Mouse (Mus musculus) B cell, adult 62 days (primary cell): ENCODE data around the gene Olfr1193. TPM values are rescaled to one million over a fixed set of nuclear protein-coding genes. Genes with fewer than 3 reads are reported as not detected.

Experiments used
- total RNA-seq: library from RNA; stranded (reverse); gene quantifications from 4 replicates; pipeline ENCODE4 v1.2.4, GENCODE M21; 2023

The Olfr1193 gene
- not detected in 4 replicates for total RNA-seq

GRCm38 (mm10) chr2:88675328-88675727, at the start of gene Olfr1193:
TSS of gene Olfr1193 (plus strand) at chr2:88675628.

DNA sequence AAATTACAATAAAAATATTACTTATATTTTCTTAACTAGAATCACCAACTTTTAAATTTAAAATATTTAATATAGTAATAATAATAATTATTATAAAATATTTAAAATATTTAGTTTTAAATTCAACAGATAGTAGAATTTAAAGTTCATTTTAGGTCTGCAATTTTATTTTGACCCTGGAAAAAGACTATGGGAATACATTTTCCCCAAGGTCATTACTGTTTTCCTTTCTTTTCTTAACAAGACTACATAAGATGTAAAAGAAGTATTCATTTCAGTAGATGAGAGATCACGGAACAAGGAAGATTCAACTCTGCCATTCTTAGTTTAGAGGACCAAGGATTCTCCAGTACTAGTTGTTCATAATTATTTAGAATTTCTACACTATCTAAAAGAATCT, 35.2 kb upstream of the Olfr1193 start, which contains the start of gene Olfr1191-ps1:
Gene Olfr1191-ps1, plus strand, starts transcription at position 301 of the 400 bp plus-strand sequence.

DNA sequence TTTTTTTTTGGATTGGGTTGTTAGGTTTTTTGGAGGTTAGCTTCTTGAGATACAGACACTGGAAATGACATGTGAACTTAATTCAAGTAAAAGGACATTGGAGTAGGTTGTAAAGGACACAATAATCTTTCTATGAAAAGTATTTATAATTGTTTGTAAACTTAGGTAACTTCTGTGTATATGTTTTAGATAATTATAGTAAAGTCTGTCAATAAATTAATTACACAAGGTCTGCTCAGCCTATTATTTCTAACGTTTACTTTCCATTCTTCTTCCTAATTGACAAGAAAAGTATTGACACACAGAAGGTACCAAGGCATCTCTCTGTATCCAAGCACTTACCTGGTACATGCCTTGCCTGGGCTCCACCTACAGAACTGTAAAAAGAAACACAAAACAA, 27.2 kb upstream of the Olfr1193 start, which contains the start of gene Olfr1192-ps1:
Gene Olfr1192-ps1, plus strand, starts transcription at position 301 of the 400 bp plus-strand sequence.

GRCm38 (mm10) chr2:88689087-88689486, 13.7 kb downstream of the Olfr1193 start, which contains the start of gene Olfr1195:
TSS of gene Olfr1195 (minus strand) at chr2:88689187.

DNA sequence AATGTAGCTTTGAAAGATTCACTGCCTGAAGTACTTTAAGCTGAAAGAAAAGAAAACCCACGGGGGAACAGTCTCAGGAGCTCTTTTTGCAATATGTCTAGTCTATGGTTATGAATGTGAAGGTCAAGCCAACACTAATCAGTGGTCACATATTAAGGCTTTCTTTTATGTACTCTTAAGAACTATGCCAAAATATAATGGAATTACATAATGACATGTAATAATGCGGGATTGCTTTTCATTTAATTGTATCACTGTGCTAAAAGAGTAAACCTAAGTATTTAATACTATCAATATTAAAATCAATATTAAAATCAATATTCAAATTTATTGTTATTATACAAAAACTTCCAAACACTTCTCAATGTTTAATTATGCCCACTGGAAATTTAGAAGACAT, 29.1 kb downstream of the Olfr1193 start, which contains the start of gene Olfr1196:
Gene Olfr1196, minus strand, starts transcription at position 101 of the 400 bp plus-strand sequence.

Other genes starting within 250 kb of the Olfr1193 start
- gene Olfr1181, start 249.5 kb upstream of the Olfr1193 start, total RNA-seq = not detected in 4 replicates
- not detected in 4 replicates for gene Gm13757, start 226.5 kb upstream of the Olfr1193 start, total RNA-seq
- gene Olfr1183, start 220.8 kb upstream of the Olfr1193 start, total RNA-seq = not detected in 4 replicates
- not detected in 4 replicates for gene Olfr1184, start 192.0 kb upstream of the Olfr1193 start, total RNA-seq
- not detected in 4 replicates for gene Olfr1185-ps1, start 182.3 kb upstream of the Olfr1193 start, total RNA-seq
- not detected in 4 replicates for gene Olfr1186, start 157.1 kb upstream of the Olfr1193 start, total RNA-seq
- gene Olfr1188, start 118.7 kb upstream of the Olfr1193 start, total RNA-seq = not detected in 4 replicates
- not detected in 4 replicates for gene Olfr1189, start 89.2 kb upstream of the Olfr1193 start, total RNA-seq
- 0.09 to 0.20 TPM in 2 of 4 replicates, not detected in the others for gene Olfr1191-ps1, start 35.1 kb upstream of the Olfr1193 start, total RNA-seq
- not detected in 4 replicates for gene Olfr1192-ps1, start 27.1 kb upstream of the Olfr1193 start, total RNA-seq
- not detected in 4 replicates for gene Olfr1195, start 13.6 kb downstream of the Olfr1193 start, total RNA-seq
- gene Olfr1196, start 29.0 kb downstream of the Olfr1193 start, total RNA-seq = not detected in 4 replicates
- gene Olfr1197, start 56.7 kb downstream of the Olfr1193 start, total RNA-seq = not detected in 4 replicates
- gene Olfr1198, start 75.7 kb downstream of the Olfr1193 start, total RNA-seq = not detected in 4 replicates
- gene Olfr1199, start 84.8 kb downstream of the Olfr1193 start, total RNA-seq = not detected in 4 replicates
- gene Olfr1200, start 94.9 kb downstream of the Olfr1193 start, total RNA-seq = not detected in 4 replicates
- not detected in 4 replicates for gene Olfr1201, start 117.4 kb downstream of the Olfr1193 start, total RNA-seq
- not detected in 4 replicates for gene Olfr1202, start 138.9 kb downstream of the Olfr1193 start, total RNA-seq
- gene Olfr1205, start 154.1 kb downstream of the Olfr1193 start, total RNA-seq = not detected in 4 replicates
- not detected in 4 replicates for gene Olfr1204, start 173.7 kb downstream of the Olfr1193 start, total RNA-seq
- gene Olfr1206, start 187.6 kb downstream of the Olfr1193 start, total RNA-seq = not detected in 4 replicates
- gene Olfr1208, start 226.7 kb downstream of the Olfr1193 start, total RNA-seq = not detected in 4 replicates
- gene Olfr1209, start 239.5 kb downstream of the Olfr1193 start, total RNA-seq = not detected in 4 replicates